Mouse (Mus musculus): ENCODE results near the gene Lpp.
"Not testable (repeated sequence)": the region's sequence is repeated elsewhere in the genome, so short reads cannot be mapped to it uniquely, and the experiment has no call there.

The Lpp gene

GRCm38 (mm10) chr16:24990331-24990730, 597.0 kb downstream of the Lpp start:
- no peak for DNase-seq (ENCODE audit: low read depth)

- no peak for DNase-seq (ENCODE audit: low read depth)
These were observed 597.8 kb downstream of the Lpp start for GRCm38 (mm10) chr16:24991059-24991541.

- no peak for DNase-seq (ENCODE audit: low read depth)
These were observed 598.7 kb downstream of the Lpp start for GRCm38 (mm10) chr16:24991995-24992394.

GRCm38 (mm10) chr16:24992494-24992893, 599.2 kb downstream of the Lpp start:
- DNase-seq (ENCODE audit: low read depth), result no peak

DNA sequence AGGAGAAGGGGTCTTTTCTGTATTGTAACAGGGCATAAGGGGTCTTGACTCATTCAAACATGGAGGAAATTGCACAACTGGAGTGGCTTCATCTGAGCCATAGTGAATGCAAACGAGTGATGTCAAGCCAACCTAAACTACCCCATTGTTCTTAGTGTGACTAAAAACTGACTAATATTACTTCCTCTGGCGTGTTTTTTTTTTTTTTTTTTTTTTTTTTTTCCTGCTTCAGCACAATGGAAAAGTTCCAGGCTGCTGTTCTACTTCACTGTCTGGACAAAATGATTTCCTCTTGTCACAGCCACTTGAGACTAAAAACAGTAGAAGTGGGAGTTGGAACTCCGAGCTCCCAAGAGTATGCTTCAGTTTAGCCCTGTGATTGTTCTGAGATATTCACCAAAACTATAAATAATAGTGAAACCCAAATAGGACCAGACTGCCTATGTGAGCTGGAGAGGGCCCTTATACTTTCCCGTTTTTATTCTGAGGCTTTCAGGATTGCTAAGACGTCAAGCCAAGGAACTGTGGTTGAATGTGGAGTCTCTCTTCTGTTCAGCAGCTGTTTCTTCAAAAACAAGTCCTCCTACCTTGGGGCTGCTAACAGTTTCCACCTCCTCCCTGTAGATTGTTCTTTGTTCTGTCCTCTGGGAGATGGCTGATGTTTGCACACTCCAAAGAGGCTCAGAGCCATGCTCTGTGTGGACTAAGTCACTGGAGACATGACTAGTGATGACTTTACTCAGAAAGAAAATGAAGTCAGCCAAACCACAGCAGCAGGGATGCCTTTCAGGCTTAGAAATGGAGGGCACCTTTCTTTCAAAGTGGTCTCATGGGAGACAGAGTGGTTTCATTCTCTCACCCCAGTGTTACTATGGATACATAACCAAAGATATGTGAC, 617.9 kb downstream of the Lpp start:
- no peak for DNase-seq (ENCODE audit: low read depth)

- no peak for DNase-seq (ENCODE audit: low read depth)
These were observed 619.6 kb downstream of the Lpp start for GRCm38 (mm10) chr16:25012938-25013337.

GRCm38 (mm10) chr16:25016261-25016836, 623.0 kb downstream of the Lpp start:
- no peak for DNase-seq (ENCODE audit: low read depth)

DNA sequence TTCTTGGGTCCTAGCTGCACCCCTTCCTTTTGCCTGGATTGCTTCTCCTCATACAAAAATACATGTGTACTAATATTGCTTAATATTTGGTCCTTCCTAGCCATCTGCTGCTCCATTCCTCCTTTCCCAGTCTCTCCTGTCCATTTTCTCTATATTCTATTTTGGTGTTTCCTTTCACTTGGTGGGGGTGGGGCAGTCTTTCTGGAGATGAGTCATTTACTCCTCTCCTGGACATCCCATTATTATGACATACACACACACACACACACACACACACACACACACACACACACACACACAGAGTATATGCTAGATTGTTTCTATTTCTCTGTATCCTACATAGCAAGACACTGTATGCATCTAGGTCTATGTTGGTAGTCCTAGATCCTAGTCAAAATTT, 623.7 kb downstream of the Lpp start:
- no peak for DNase-seq (ENCODE audit: low read depth)

- DNase-seq (ENCODE audit: low read depth), result not testable (repeated sequence)
These were observed 628.5 kb downstream of the Lpp start for GRCm38 (mm10) chr16:25021743-25022359.

DNA sequence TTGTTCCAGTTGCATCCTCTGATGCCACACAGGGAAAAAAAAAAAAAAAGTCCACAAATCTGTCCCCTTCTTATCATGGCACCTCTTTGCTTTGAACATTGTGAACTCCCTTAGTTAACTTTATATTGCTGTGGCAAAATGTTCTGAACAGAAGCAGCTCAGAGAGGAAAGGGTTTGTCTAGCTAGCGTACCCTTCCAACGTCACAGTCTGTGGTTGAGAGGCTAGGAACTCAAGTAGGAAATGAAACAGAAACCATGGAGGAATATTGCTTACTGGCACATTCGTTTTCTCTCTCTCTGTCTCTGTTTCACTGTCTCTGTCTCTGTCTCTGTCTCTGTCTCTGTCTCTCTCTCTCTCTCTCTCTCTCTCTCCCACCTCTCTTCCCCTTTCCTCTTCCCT, 631.3 kb downstream of the Lpp start:
- peak; percentile 40 for DNase-seq (ENCODE audit: low read depth)

DNA sequence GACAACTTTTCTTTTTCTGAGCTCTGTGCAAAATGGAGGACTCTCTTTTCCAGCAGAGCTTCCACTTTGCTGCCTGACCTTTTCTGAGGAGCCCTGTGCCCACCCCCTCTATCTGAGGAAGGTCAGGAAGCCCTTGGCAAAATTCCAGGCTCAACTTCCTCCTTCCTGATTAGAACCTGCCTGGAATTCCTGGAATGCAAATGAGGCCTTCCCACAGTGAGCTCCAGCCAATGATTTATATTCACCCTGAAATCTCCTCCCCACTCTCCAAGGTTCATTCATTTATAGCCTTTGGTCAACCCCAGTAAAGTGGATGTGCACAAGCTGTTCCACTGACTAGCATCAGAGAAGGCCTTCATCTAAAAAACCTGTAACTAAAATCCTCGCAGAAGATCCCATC, 632.9 kb downstream of the Lpp start:
- DNase-seq (ENCODE audit: low read depth), result no peak

DNA sequence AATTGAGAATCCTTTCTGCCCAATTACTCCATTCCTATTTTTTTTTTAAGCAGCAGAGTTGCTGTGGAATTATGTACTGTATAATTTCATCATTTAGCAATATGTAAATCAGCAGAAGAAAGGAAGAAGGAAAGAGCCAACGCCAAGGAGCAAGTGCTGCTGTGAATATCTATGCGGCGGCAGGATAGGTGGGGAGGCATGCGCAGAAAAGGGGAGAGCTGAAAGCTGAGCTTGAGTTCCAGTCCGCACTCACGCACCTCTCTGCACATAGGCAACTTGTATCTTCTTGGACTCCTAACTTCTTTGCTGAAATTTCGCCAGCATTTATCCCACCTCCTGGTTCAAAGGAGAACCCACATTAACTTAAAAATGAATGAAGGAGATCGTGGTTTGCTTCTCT, 636.2 kb downstream of the Lpp start:
- DNase-seq (ENCODE audit: low read depth), result no peak

DNA sequence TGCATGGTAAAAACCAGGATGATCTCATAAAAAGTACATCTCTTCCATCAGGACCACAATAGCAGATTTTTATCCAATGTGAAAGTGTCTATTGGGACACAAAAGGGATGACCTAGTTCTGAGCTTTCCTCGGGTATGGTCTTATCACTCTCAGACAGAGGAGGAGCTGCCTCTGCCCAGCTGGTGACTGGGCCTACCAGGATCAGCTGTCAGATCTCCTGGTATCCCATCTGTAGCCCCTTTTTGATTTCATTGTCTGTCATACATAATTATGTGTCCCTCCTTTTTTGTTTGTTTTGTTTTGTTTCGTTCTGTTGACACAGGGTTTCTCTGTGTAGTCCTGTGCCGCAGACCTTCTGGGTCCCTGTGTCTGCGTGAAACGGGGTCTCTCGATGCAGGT, 644.1 kb downstream of the Lpp start:
- no peak for DNase-seq (ENCODE audit: low read depth)

- DNase-seq (ENCODE audit: low read depth), result no peak
These were observed 645.2 kb downstream of the Lpp start for GRCm38 (mm10) chr16:25038529-25038928.

GRCm38 (mm10) chr16:25039904-25040303, 646.6 kb downstream of the Lpp start:
- DNase-seq (ENCODE audit: low read depth), result no peak

DNA sequence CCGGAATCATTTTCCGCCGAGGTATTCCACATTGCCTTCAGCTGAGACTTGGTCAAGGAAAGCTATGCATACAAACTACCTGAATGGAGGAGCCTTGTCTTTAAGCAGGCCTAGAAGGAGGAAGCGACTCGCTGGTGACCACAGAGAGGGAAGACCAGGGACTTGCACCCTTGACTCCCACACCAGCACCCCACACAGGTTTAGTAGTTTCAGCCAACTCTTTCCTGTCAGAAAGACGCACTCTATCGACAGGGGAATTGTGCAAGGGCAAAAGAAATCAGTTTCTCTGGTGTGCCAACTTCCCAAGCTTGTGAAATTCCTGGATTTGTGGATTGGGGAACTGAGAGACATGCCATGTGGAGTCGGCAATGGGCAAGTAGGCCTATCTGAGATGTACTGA, 647.9 kb downstream of the Lpp start:
- no peak for DNase-seq (ENCODE audit: low read depth)

GRCm38 (mm10) chr16:25041855-25042529, 648.7 kb downstream of the Lpp start:
- no peak for DNase-seq (ENCODE audit: low read depth)

Measured in naive thymus-derived CD4-positive, alpha-beta T cell, adult 2 months (primary cell).